Mouse (Mus musculus) hindbrain, embryonic 11.5 days (tissue): ENCODE data around the gene Tbc1d22a. TPM values are rescaled to one million over a fixed set of nuclear protein-coding genes. Genes with fewer than 3 reads are reported as not detected.

Experiments
- ATAC-seq: fragments of 200-750 bp; cut with Nextera tagmentation; 2 replicates; pipeline ENCODE4 v1.8.0; 2017; ENCODE audit warnings: mild to moderate bottlenecking, moderate TSS enrichment, moderate library complexity; ENCODE audit not compliant: low FRiP score
- DNase-seq: peaks from one replicate; pipeline ENCODE4 v3.0.0-alpha.2; 2015; ENCODE audit warnings: low spot score
- H3K27ac ChIP-seq: fragments of 300-500 bp; sonication (generic); 2 replicates; pipeline ENCODE4 v1.5.1; 2014; ENCODE audit warnings: mild to moderate bottlenecking, low read depth, low read length
- H3K27me3 ChIP-seq: fragments of 300-500 bp; sonication (generic); 2 replicates; pipeline ENCODE4 v1.6.1; 2014; ENCODE audit warnings: mild to moderate bottlenecking, low read length, moderate library complexity, mixed read lengths; ENCODE audit not compliant: control insufficient read depth, insufficient read depth
- H3K36me3 ChIP-seq: fragments of 300-500 bp; sonication (generic); 2 replicates; pipeline ENCODE4 v1.6.1; 2014; ENCODE audit warnings: mild to moderate bottlenecking, low read length, moderate library complexity, mixed read lengths; ENCODE audit not compliant: control insufficient read depth, insufficient read depth
- H3K4me1 ChIP-seq: fragments of 300-500 bp; sonication (generic); replicated peaks from 2 replicates; pipeline ENCODE4 v1.6.1; 2014; ENCODE audit warnings: low read length, mixed read lengths; ENCODE audit not compliant: control insufficient read depth, insufficient read depth
- H3K4me2 ChIP-seq: fragments of 300-500 bp; sonication (generic); replicated peaks from 2 replicates; pipeline ENCODE4 v1.6.1; 2014; ENCODE audit warnings: mild to moderate bottlenecking, low read depth, low read length
- H3K4me3 ChIP-seq: fragments of 300-500 bp; sonication (generic); 2 replicates; pipeline ENCODE4 v1.5.1; 2014; ENCODE audit warnings: low read depth, low read length
- H3K9ac ChIP-seq: fragments of 300-500 bp; sonication (generic); 2 replicates; pipeline ENCODE4 v1.6.1; 2014; ENCODE audit warnings: low read depth, low read length
- H3K9me3 ChIP-seq: fragments of 300-500 bp; sonication (generic); 2 replicates; pipeline ENCODE4 v1.6.1; 2016; ENCODE audit warnings: low read length; ENCODE audit not compliant: control insufficient read depth
- WGBS: fragments of 180-500 bp; shearing (Covaris S2); extraction: QIAGEN DNeasy Blood & Tissue Kit; methylation state at CpG from one replicate; pipeline ENCODE4 v1.1.7; 2014; 5-methylcytosine and 5-hydroxymethylcytosine counted together
- polyA plus RNA-seq: library from polyadenylated mRNA; unstranded; fragments of >200 nt; fragmentation: Nextera tagmentation; extraction: Ambion mirVana; gene quantifications from 2 replicates; pipeline ENCODE4 v1.2.1, GENCODE M21; 2014

Gene Tbc1d22a
- polyA plus RNA-seq, 1 experiment from 2014 or later = 7.3 TPM

GRCm38 (mm10) chr15:86386325-86386724, 172.1 kb downstream of the Tbc1d22a start:
- Histone ChIP-seq H3K4me2 (no peak overlapping the region), H3K9me3 (no peaks in the 10 kb centered on the region), H3K9ac (no peak overlapping the region), H3K4me3 (no peak overlapping the region), H3K36me3 (no peaks in the 10 kb centered on the region), H3K27me3 (no peaks in the 10 kb centered on the region), H3K4me1 (no peaks in the 10 kb centered on the region), H3K27ac (no peak overlapping the region)
- WGBS = 92% methylated on average over 8 of the region's 8 CpGs
- ATAC-seq = no peak
- DNase-seq = no peak

- Histone ChIP-seq H3K9ac (no peak overlapping the region), H3K36me3 (no peaks in the 10 kb centered on the region), H3K4me1 (no peaks in the 10 kb centered on the region), H3K9me3 (no peaks in the 10 kb centered on the region), H3K27me3 (no peaks in the 10 kb centered on the region), H3K27ac (no peak overlapping the region), H3K4me3 (no peak overlapping the region), H3K4me2 (no peak overlapping the region)
- ATAC-seq (no peak), DNase-seq (no peak)
- 67% methylated on average over 3 of the region's 3 CpGs for WGBS
Measured at GRCm38 (mm10) chr15:86388597-86388996, 174.3 kb downstream of the Tbc1d22a start.

GRCm38 (mm10) chr15:86404866-86405265, 190.6 kb downstream of the Tbc1d22a start:
- WGBS = 77% methylated on average over 5 of the region's 5 CpGs
- no peaks in the 10 kb centered on the region for H3K27me3 ChIP-seq
- H3K27ac ChIP-seq = no peak overlapping the region
- H3K4me3 ChIP-seq = no peak overlapping the region
- H3K36me3 ChIP-seq = no peaks in the 10 kb centered on the region
- no peak overlapping the region for H3K9ac ChIP-seq
- no peak for DNase-seq
- H3K9me3 ChIP-seq = no peaks in the 10 kb centered on the region
- no peaks in the 10 kb centered on the region for H3K4me1 ChIP-seq
- ATAC-seq = no peak
- H3K4me2 ChIP-seq = no peak overlapping the region

GRCm38 (mm10) chr15:86405527-86405926, 191.3 kb downstream of the Tbc1d22a start:
- H3K4me3 ChIP-seq = no peak overlapping the region
- no peaks in the 10 kb centered on the region for H3K9me3 ChIP-seq
- ATAC-seq (no peak), DNase-seq (peak; percentile 61)
- 19% methylated on average over 4 of the region's 4 CpGs for WGBS
- H3K4me1 ChIP-seq = no peaks in the 10 kb centered on the region
- H3K27me3 ChIP-seq = no peaks in the 10 kb centered on the region
- no peak overlapping the region for H3K27ac ChIP-seq
- H3K4me2 ChIP-seq = no peak overlapping the region
- no peaks in the 10 kb centered on the region for H3K36me3 ChIP-seq
- H3K9ac ChIP-seq = no peak overlapping the region

- H3K4me2 ChIP-seq = no peak overlapping the region
- no peaks in the 10 kb centered on the region for H3K9me3 ChIP-seq
- H3K4me3 ChIP-seq = no peak overlapping the region
- no peaks in the 10 kb centered on the region for H3K36me3 ChIP-seq
- no peaks in the 10 kb centered on the region; the same call in 1 of the 2 replicates for H3K4me1 ChIP-seq
- no peaks in the 10 kb centered on the region for H3K27me3 ChIP-seq
- ATAC-seq (no peak), DNase-seq (peak; percentile 26)
- WGBS = 53% methylated on average over 5 of the region's 5 CpGs
- no peak overlapping the region for H3K27ac ChIP-seq
- no peak overlapping the region for H3K9ac ChIP-seq
Measured at GRCm38 (mm10) chr15:86409352-86409751, 195.1 kb downstream of the Tbc1d22a start.

- WGBS = 75% methylated on average over 5 of the region's 5 CpGs
- no peaks in the 10 kb centered on the region for H3K9me3 ChIP-seq
- H3K4me2 ChIP-seq = no peak overlapping the region
- no peaks in the 10 kb centered on the region for H3K36me3 ChIP-seq
- H3K4me3 ChIP-seq = no peak overlapping the region
- H3K9ac ChIP-seq = no peak overlapping the region
- peaks cover 9% of the 10 kb centered on the region; the same call in 1 of the 2 replicates for H3K4me1 ChIP-seq
- H3K27me3 ChIP-seq = no peaks in the 10 kb centered on the region
- ATAC-seq (no peak), DNase-seq (no peak)
- H3K27ac ChIP-seq = no peak overlapping the region
Measured at GRCm38 (mm10) chr15:86411532-86412080, 197.3 kb downstream of the Tbc1d22a start.

- H3K27me3 ChIP-seq = no peaks in the 10 kb centered on the region
- no peak overlapping the region for H3K4me3 ChIP-seq
- no peak overlapping the region for H3K9ac ChIP-seq
- no peaks in the 10 kb centered on the region for H3K36me3 ChIP-seq
- DNase-seq = peak; percentile 25
- WGBS = 40% methylated on average over 6 of the region's 6 CpGs
- peaks cover 9% of the 10 kb centered on the region for H3K4me1 ChIP-seq
- peak; percentile 41; the same call in 1 of the 2 replicates for ATAC-seq
- no peak overlapping the region for H3K4me2 ChIP-seq
- no peaks in the 10 kb centered on the region for H3K9me3 ChIP-seq
- H3K27ac ChIP-seq = no peak overlapping the region
Measured at GRCm38 (mm10) chr15:86415951-86416350, 201.7 kb downstream of the Tbc1d22a start.

GRCm38 (mm10) chr15:86418436-86418835, 204.2 kb downstream of the Tbc1d22a start:
- Histone ChIP-seq H3K4me2 (no peak overlapping the region), H3K36me3 (no peaks in the 10 kb centered on the region), H3K27ac (no peak overlapping the region), H3K9me3 (no peaks in the 10 kb centered on the region), H3K9ac (no peak overlapping the region), H3K27me3 (no peaks in the 10 kb centered on the region), H3K4me3 (no peak overlapping the region), H3K4me1 (peaks cover 9% of the 10 kb centered on the region)
- ATAC-seq = no peak
- DNase-seq = no peak
- 85% methylated on average over 2 of the region's 2 CpGs for WGBS

GRCm38 (mm10) chr15:86419620-86420019, 205.4 kb downstream of the Tbc1d22a start:
- DNase-seq (peak; percentile 60), ATAC-seq (peak; percentile 67)
- Histone ChIP-seq H3K27me3 (no peaks in the 10 kb centered on the region), H3K27ac (peak overlapping the region; percentile 58), H3K4me1 (peaks cover 9% of the 10 kb centered on the region), H3K4me3 (no peak overlapping the region), H3K4me2 (no peak overlapping the region), H3K36me3 (no peaks in the 10 kb centered on the region), H3K9me3 (no peaks in the 10 kb centered on the region), H3K9ac (no peak overlapping the region)
- WGBS = 36% methylated on average over 6 of the region's 6 CpGs
